Mouse (Mus musculus) embryonic facial prominence, embryonic 13.5 days (tissue): Measurements from ENCODE around the gene Rapgef4. TPM values are rescaled to one million over a fixed set of nuclear protein-coding genes. Genes with fewer than 3 reads are reported as not detected.
A peak's percentile ranks its signal among the peaks of the same experiment; 100 is the strongest.

Experiments
- ATAC-seq: fragments of 200-750 bp; cut with Nextera tagmentation; 2 replicates; pipeline ENCODE4 v1.8.0; 2017; ENCODE audit warnings: low read depth; ENCODE audit not compliant: insufficient number of reproducible peaks, insufficient read depth, low FRiP score, low TSS enrichment
- H3K27ac ChIP-seq: fragments of 300-500 bp; sonication (generic); 2 replicates; pipeline ENCODE4 v1.5.1; 2015; ENCODE audit warnings: moderate library complexity, mild to moderate bottlenecking, inconsistent platforms
- H3K27me3 ChIP-seq: fragments of 300-500 bp; sonication (generic); 2 replicates; pipeline ENCODE4 v1.6.1; 2015; ENCODE audit warnings: mild to moderate bottlenecking, inconsistent platforms
- H3K36me3 ChIP-seq: fragments of 300-500 bp; sonication (generic); 2 replicates; pipeline ENCODE4 v1.6.1; 2015; ENCODE audit warnings: mild to moderate bottlenecking, inconsistent platforms
- H3K4me1 ChIP-seq: fragments of 300-500 bp; sonication (generic); 2 replicates; pipeline ENCODE4 v1.6.1; 2015; ENCODE audit warnings: inconsistent platforms
- H3K4me2 ChIP-seq: fragments of 300-500 bp; sonication (generic); 2 replicates; pipeline ENCODE4 v1.6.1; 2015; ENCODE audit warnings: moderate library complexity, mild to moderate bottlenecking, inconsistent platforms
- H3K4me3 ChIP-seq: fragments of 300-500 bp; sonication (generic); 2 replicates; pipeline ENCODE4 v1.5.1; 2015; ENCODE audit warnings: mild to moderate bottlenecking, inconsistent platforms
- H3K9ac ChIP-seq: fragments of 300-500 bp; sonication (generic); 2 replicates; pipeline ENCODE4 v1.6.1; 2015; ENCODE audit warnings: mild to moderate bottlenecking, inconsistent platforms
- H3K9me3 ChIP-seq: fragments of 300-500 bp; sonication (generic); 2 replicates; pipeline ENCODE4 v1.6.1; 2016; ENCODE audit warnings: inconsistent platforms
- WGBS: fragments of 180-500 bp; shearing (Covaris S2); methylation state at CpG from one replicate; pipeline ENCODE4 v1.1.7; 2015; ENCODE audit warnings: mixed read lengths; 5-methylcytosine and 5-hydroxymethylcytosine counted together
- polyA plus RNA-seq: library from polyadenylated mRNA; unstranded; fragments of >200 nt; fragmentation: Nextera tagmentation; extraction: Ambion mirVana; gene quantifications from 2 replicates; pipeline ENCODE4 v1.2.1, GENCODE M21; 2015

Rapgef4 gene
- polyA plus RNA-seq, 1 experiment from 2014 or later = 3.0 TPM

DNA sequence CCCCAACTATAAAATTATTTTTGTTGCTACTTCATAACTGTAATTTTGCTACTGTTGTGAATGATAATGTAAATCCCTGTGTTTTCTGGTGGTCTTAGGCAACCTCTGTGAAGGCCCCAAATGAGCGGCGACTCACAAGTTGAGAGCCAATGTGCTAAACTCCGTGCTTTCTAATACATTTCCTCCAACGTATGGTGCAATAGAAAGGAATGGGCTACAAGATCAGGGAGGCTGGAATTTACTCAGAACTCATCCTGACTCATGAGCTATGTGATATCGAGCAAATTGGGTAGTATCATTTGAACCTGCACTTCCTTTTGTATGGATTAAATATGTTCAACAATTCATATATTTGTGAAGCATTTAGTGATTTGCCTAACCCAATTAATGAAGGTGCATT is 299.5 kb downstream of the Rapgef4 start:
- Histone ChIP-seq H3K27me3 (peaks cover 6% of the 10 kb centered on the region; the same call in 1 of the 2 replicates), H3K9ac (no peak overlapping the region), H3K4me3 (no peak overlapping the region), H3K4me2 (no peak overlapping the region), H3K9me3 (no peaks in the 10 kb centered on the region), H3K27ac (no peak overlapping the region), H3K4me1 (0 out of 2 replicates have a peak, but pooled peaks cover 3% of the 10 kb centered on the region), H3K36me3 (no peaks in the 10 kb centered on the region)
- WGBS = 90% methylated on average over 5 of the region's 5 CpGs
- no peak for ATAC-seq

- no peak for ATAC-seq
- Histone ChIP-seq H3K4me3 (no peak overlapping the region), H3K9ac (no peak overlapping the region), H3K4me2 (no peak overlapping the region), H3K27me3 (peaks cover 6% of the 10 kb centered on the region; the same call in 1 of the 2 replicates), H3K27ac (no peak overlapping the region), H3K36me3 (no peaks in the 10 kb centered on the region), H3K9me3 (no peaks in the 10 kb centered on the region), H3K4me1 (0 out of 2 replicates have a peak, but pooled peaks cover under 1% of the 10 kb centered on the region)
- WGBS = 92% methylated on average over 14 of the region's 14 CpGs
Observed at GRCm38 (mm10) chr2:72281971-72282370, 300.9 kb downstream of the Rapgef4 start.

DNA sequence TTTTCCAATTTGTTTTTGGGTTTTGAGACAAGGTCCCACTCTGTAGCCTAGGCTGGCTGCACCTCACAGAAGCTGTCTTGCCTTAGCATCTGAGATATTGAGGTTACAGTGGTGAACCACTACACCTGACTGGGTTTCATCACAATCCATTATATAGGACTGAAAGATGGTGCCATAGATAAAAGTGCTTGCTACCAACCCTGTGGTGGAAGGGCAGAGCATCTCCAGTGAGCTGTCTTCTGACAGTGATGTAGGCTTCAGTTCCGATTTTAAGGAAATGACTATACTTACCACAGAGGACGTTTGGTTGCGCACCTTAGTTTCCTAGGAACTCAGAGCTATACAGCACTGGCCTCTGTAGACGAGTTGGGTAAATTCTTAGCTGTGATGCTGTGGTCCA is 301.7 kb downstream of the Rapgef4 start:
- no peak overlapping the region for H3K4me2 ChIP-seq
- no peak overlapping the region for H3K9ac ChIP-seq
- H3K4me3 ChIP-seq = no peak overlapping the region
- H3K4me1 ChIP-seq = peaks cover 6% of the 10 kb centered on the region
- no peak overlapping the region for H3K27ac ChIP-seq
- peaks cover 6% of the 10 kb centered on the region; the same call in 1 of the 2 replicates for H3K27me3 ChIP-seq
- H3K36me3 ChIP-seq = no peaks in the 10 kb centered on the region
- ATAC-seq = no peak
- 82% methylated on average over 4 of the region's 4 CpGs for WGBS
- H3K9me3 ChIP-seq = no peaks in the 10 kb centered on the region

GRCm38 (mm10) chr2:72284689-72285088 is 303.6 kb downstream of the Rapgef4 start:
- ATAC-seq = no peak
- no peak overlapping the region for H3K4me3 ChIP-seq
- no peak overlapping the region for H3K4me2 ChIP-seq
- no peak overlapping the region for H3K27ac ChIP-seq
- H3K9me3 ChIP-seq = no peaks in the 10 kb centered on the region
- H3K36me3 ChIP-seq = no peaks in the 10 kb centered on the region
- peaks cover 11% of the 10 kb centered on the region for H3K4me1 ChIP-seq
- peaks cover 6% of the 10 kb centered on the region; the same call in 1 of the 2 replicates for H3K27me3 ChIP-seq
- no peak overlapping the region for H3K9ac ChIP-seq
- 71% methylated on average over 7 of the region's 7 CpGs for WGBS

- peak within 1 kb of the TSS; percentile 92 for H3K9ac ChIP-seq
- H3K4me3 ChIP-seq = peak within 1 kb of the TSS; percentile 86
- no peaks in the 10 kb centered on the region for H3K9me3 ChIP-seq
- peak within 1 kb of the TSS; percentile 85 for H3K4me2 ChIP-seq
- H3K27me3 ChIP-seq = peaks cover 6% of the 10 kb centered on the region; the same call in 1 of the 2 replicates
- no peak within 1 kb of the TSS; the same call in 1 of the 2 replicates for H3K27ac ChIP-seq
- 1% methylated on average over 50 of the region's 50 CpGs for WGBS
- no peaks in the 10 kb centered on the region for H3K36me3 ChIP-seq
- peaks cover 11% of the 10 kb centered on the region for H3K4me1 ChIP-seq
- peak; percentile 79 for ATAC-seq
Observed at GRCm38 (mm10) chr2:72285256-72285887, 304.3 kb downstream of the Rapgef4 start, which contains the start of gene Map3k20. Gene Map3k20, plus strand, starts transcription at chr2:72285637.

DNA sequence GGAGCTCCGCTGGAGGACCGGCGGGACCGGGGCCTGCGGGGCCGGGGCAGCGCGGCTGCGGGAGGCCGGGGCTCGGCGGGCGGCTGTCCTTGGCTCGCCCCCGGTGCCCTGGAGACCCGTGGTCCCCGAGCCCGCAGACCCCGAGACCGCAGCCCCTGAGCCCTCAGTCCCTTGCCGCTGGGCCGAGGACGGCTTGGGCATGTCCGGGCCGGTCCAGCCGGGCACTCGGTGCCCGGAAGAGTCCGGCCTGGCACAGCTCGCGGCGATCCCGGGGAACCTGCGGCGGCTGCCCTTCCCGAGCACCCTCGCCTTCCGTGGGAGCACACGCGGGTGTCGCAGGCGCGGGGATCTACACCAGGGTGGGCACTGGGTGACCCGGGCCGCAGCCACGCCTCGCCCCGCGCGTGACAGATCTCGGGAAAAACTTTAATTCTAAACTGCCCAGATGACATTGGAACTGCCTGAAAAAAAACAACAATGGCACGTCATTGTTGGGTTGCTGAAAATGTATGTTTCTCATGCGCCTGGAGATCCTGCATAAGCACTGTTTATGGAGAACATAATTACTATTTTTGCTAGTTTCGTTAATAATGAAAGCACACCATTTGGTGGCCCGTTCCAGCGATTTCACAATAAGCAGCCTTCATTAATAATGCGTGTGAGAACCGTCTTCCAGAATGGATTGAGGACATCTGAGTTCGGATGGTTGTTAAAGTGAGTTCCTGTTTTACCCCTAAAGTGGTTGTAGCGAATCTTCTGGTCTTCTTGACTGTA is 305.0 kb downstream of the Rapgef4 start:
- peaks cover 6% of the 10 kb centered on the region; the same call in 1 of the 2 replicates for H3K27me3 ChIP-seq
- H3K9ac ChIP-seq = peak overlapping the region; percentile 92
- 2% methylated on average over 60 of the region's 60 CpGs for WGBS
- peaks cover 11% of the 10 kb centered on the region for H3K4me1 ChIP-seq
- H3K9me3 ChIP-seq = no peaks in the 10 kb centered on the region
- peak; percentile 67 for ATAC-seq
- no peaks in the 10 kb centered on the region for H3K36me3 ChIP-seq
- H3K4me2 ChIP-seq = peak overlapping the region; percentile 85
- no peak overlapping the region; the same call in 1 of the 2 replicates for H3K27ac ChIP-seq
- H3K4me3 ChIP-seq = peak overlapping the region; percentile 86

DNA sequence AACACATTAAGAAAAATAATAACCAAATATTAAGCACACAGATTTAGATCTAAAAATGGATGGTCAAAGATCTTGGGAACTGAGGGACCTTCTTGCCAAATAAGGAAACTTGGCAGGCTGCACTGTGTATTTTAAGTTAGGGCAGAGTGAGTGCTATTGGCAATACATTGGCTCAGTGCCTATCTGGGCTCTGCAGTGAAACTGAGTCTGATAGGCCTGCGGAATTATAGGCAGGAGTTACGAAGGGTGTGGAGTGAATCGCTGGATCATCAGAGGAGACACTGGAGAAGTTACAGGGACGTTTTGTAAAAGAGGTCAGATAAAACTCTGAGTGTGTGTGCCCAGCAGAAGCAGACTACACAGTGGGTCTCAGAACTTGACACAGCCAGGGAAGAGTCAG is 306.1 kb downstream of the Rapgef4 start:
- Histone ChIP-seq H3K9me3 (no peaks in the 10 kb centered on the region), H3K9ac (0 out of 2 replicates have a peak overlapping the region, but pooled peaks have one; percentile 4), H3K4me2 (peak overlapping the region; percentile 24), H3K4me3 (no peak overlapping the region), H3K36me3 (no peaks in the 10 kb centered on the region), H3K27ac (no peak overlapping the region), H3K27me3 (peaks cover 6% of the 10 kb centered on the region; the same call in 1 of the 2 replicates), H3K4me1 (peaks cover 11% of the 10 kb centered on the region)
- WGBS = 53% methylated on average over 4 of the region's 4 CpGs
- no peak for ATAC-seq

- no peak overlapping the region for H3K27ac ChIP-seq
- no peaks in the 10 kb centered on the region for H3K36me3 ChIP-seq
- H3K4me3 ChIP-seq = no peak overlapping the region
- 86% methylated on average over 11 of the region's 11 CpGs for WGBS
- no peak for ATAC-seq
- no peak overlapping the region for H3K9ac ChIP-seq
- peaks cover 2% of the 10 kb centered on the region; the same call in 1 of the 2 replicates for H3K27me3 ChIP-seq
- H3K4me1 ChIP-seq = peaks cover 12% of the 10 kb centered on the region
- no peaks in the 10 kb centered on the region for H3K9me3 ChIP-seq
- H3K4me2 ChIP-seq = no peak overlapping the region
Observed at GRCm38 (mm10) chr2:72288932-72289534, 308.0 kb downstream of the Rapgef4 start.

GRCm38 (mm10) chr2:72291103-72291502 is 310.1 kb downstream of the Rapgef4 start:
- H3K4me1 ChIP-seq = peaks cover 19% of the 10 kb centered on the region
- 77% methylated on average over 1 of the region's 1 CpGs for WGBS
- no peak for ATAC-seq
- no peak overlapping the region for H3K9ac ChIP-seq
- no peak overlapping the region for H3K27ac ChIP-seq
- H3K9me3 ChIP-seq = no peaks in the 10 kb centered on the region
- no peaks in the 10 kb centered on the region for H3K36me3 ChIP-seq
- no peak overlapping the region for H3K4me3 ChIP-seq
- no peak overlapping the region for H3K4me2 ChIP-seq
- no peaks in the 10 kb centered on the region for H3K27me3 ChIP-seq

- H3K9me3 ChIP-seq = no peaks in the 10 kb centered on the region
- H3K27me3 ChIP-seq = no peaks in the 10 kb centered on the region
- H3K36me3 ChIP-seq = no peaks in the 10 kb centered on the region
- WGBS = 81% methylated on average over 8 of the region's 8 CpGs
- H3K4me3 ChIP-seq = no peak overlapping the region
- no peak for ATAC-seq
- no peak overlapping the region for H3K27ac ChIP-seq
- no peak overlapping the region for H3K9ac ChIP-seq
- H3K4me1 ChIP-seq = peaks cover 19% of the 10 kb centered on the region
- no peak overlapping the region for H3K4me2 ChIP-seq
Observed at GRCm38 (mm10) chr2:72292573-72292972, 311.5 kb downstream of the Rapgef4 start.

DNA sequence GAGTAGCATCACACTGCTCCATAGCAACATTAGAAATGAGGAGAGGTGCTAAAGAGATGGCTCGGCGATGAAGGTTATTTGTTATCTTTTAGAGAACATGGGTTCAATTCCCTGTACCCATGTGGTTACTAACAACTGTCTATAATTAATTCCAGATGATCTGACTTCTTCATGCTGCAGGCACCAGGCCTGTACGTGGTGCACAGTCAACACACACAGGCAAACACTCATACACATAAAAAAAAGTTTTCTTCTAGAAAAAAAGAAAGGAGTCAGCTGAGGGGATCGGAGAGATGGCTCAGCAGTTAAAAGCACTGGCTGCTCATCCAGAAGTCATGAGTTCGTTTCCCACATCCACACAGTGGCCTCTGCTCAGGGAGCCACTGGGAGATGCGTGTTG is 314.0 kb downstream of the Rapgef4 start:
- Histone ChIP-seq H3K4me3 (no peak overlapping the region), H3K4me2 (no peak overlapping the region), H3K9me3 (no peaks in the 10 kb centered on the region), H3K27me3 (no peaks in the 10 kb centered on the region), H3K27ac (no peak overlapping the region), H3K9ac (no peak overlapping the region), H3K36me3 (no peaks in the 10 kb centered on the region), H3K4me1 (peaks cover 22% of the 10 kb centered on the region)
- 39% methylated on average over 6 of the region's 6 CpGs for WGBS
- no peak for ATAC-seq
